Mouse (Mus musculus): Measurements from ENCODE around the gene Gnptab. TPM values are rescaled to one million over a fixed set of nuclear protein-coding genes. Genes with fewer than 3 reads are reported as not detected.

The Gnptab gene
- polyA plus RNA-seq, 1 experiment from 2014 or later, result 9.2 TPM

- Histone ChIP-seq H3K4me3 (ENCODE audit: low read depth, low read length) (no peak overlapping the region), H3K4me2 (ENCODE audit: low read depth, low read length) (no peak overlapping the region), H3K36me3 (ENCODE audit: control insufficient read depth, insufficient read depth, low read length) (peaks cover 16% of the 10 kb centered on the region), H3K9ac (ENCODE audit: low read depth, low read length) (no peak overlapping the region), H3K27ac (replicated peaks; ENCODE audit: low read depth, low read length) (no peak overlapping the region), H3K9me3 (ENCODE audit: control insufficient read depth, low read length) (no peaks in the 10 kb centered on the region), H3K4me1 (ENCODE audit: control insufficient read depth, insufficient read depth, low read length) (no peaks in the 10 kb centered on the region), H3K27me3 (replicated peaks; ENCODE audit: control insufficient read depth, insufficient read depth, low read length) (no peaks in the 10 kb centered on the region)
- 81% methylated on average over 17 of the region's 17 CpGs for WGBS
- ATAC-seq (ENCODE audit: low read depth) (no peak), DNase-seq (ENCODE audit: low spot score) (no peak)
Measured at GRCm38 (mm10) chr10:88412290-88412995, 33.5 kb downstream of the Gnptab start.

- Histone ChIP-seq H3K36me3 (ENCODE audit: control insufficient read depth, insufficient read depth, low read length) (peaks cover 32% of the 10 kb centered on the region), H3K27me3 (replicated peaks; ENCODE audit: control insufficient read depth, insufficient read depth, low read length) (no peaks in the 10 kb centered on the region), H3K9ac (ENCODE audit: low read depth, low read length) (no peak overlapping the region), H3K4me3 (ENCODE audit: low read depth, low read length) (no peak overlapping the region), H3K9me3 (ENCODE audit: control insufficient read depth, low read length) (no peaks in the 10 kb centered on the region), H3K4me1 (ENCODE audit: control insufficient read depth, insufficient read depth, low read length) (no peaks in the 10 kb centered on the region), H3K27ac (replicated peaks; ENCODE audit: low read depth, low read length) (no peak overlapping the region), H3K4me2 (ENCODE audit: low read depth, low read length) (no peak overlapping the region)
- DNase-seq (ENCODE audit: low spot score), result no peak
- WGBS, result 87% methylated on average over 5 of the region's 5 CpGs
- no peak for ATAC-seq (ENCODE audit: low read depth)
Measured at GRCm38 (mm10) chr10:88417686-88418085, 38.8 kb downstream of the Gnptab start.

GRCm38 (mm10) chr10:88420141-88420541 is 41.2 kb downstream of the Gnptab start:
- 73% methylated on average over 11 of the region's 11 CpGs for WGBS
- no peak overlapping the region for H3K9ac ChIP-seq (ENCODE audit: low read depth, low read length)
- H3K9me3 ChIP-seq (ENCODE audit: control insufficient read depth, low read length), result no peaks in the 10 kb centered on the region
- DNase-seq (ENCODE audit: low spot score) (no peak), ATAC-seq (ENCODE audit: low read depth) (no peak)
- H3K27me3 ChIP-seq (replicated peaks; ENCODE audit: control insufficient read depth, insufficient read depth, low read length), result no peaks in the 10 kb centered on the region
- no peak overlapping the region for H3K4me2 ChIP-seq (ENCODE audit: low read depth, low read length)
- peaks cover 39% of the 10 kb centered on the region for H3K36me3 ChIP-seq (ENCODE audit: control insufficient read depth, insufficient read depth, low read length)
- no peak overlapping the region for H3K27ac ChIP-seq (replicated peaks; ENCODE audit: low read depth, low read length)
- no peak overlapping the region for H3K4me3 ChIP-seq (ENCODE audit: low read depth, low read length)
- no peaks in the 10 kb centered on the region for H3K4me1 ChIP-seq (ENCODE audit: control insufficient read depth, insufficient read depth, low read length)

- Histone ChIP-seq H3K4me1 (ENCODE audit: control insufficient read depth, insufficient read depth, low read length) (no peaks in the 10 kb centered on the region), H3K9ac (ENCODE audit: low read depth, low read length) (no peak overlapping the region), H3K36me3 (ENCODE audit: control insufficient read depth, insufficient read depth, low read length) (peaks cover 32% of the 10 kb centered on the region), H3K27me3 (replicated peaks; ENCODE audit: control insufficient read depth, insufficient read depth, low read length) (no peaks in the 10 kb centered on the region), H3K4me2 (ENCODE audit: low read depth, low read length) (no peak overlapping the region), H3K9me3 (ENCODE audit: control insufficient read depth, low read length) (no peaks in the 10 kb centered on the region), H3K4me3 (ENCODE audit: low read depth, low read length) (no peak overlapping the region), H3K27ac (replicated peaks; ENCODE audit: low read depth, low read length) (no peak overlapping the region)
- WGBS, result 92% methylated on average over 19 of the region's 19 CpGs
- DNase-seq (ENCODE audit: low spot score), result no peak
- no peak for ATAC-seq (ENCODE audit: low read depth)
Measured at GRCm38 (mm10) chr10:88420655-88421435, 41.9 kb downstream of the Gnptab start.

GRCm38 (mm10) chr10:88426158-88426816 is 47.4 kb downstream of the Gnptab start:
- peak; percentile 87 for DNase-seq (ENCODE audit: low spot score)
- no peak overlapping the region for H3K27ac ChIP-seq (replicated peaks; ENCODE audit: low read depth, low read length)
- no peak overlapping the region for H3K4me2 ChIP-seq (ENCODE audit: low read depth, low read length)
- H3K9me3 ChIP-seq (ENCODE audit: control insufficient read depth, low read length), result no peaks in the 10 kb centered on the region
- WGBS, result 88% methylated on average over 2 of the region's 2 CpGs
- peaks cover 52% of the 10 kb centered on the region for H3K36me3 ChIP-seq (ENCODE audit: control insufficient read depth, insufficient read depth, low read length)
- ATAC-seq (ENCODE audit: low read depth), result peak; percentile 76; the same call in 1 of the 2 replicates
- H3K9ac ChIP-seq (ENCODE audit: low read depth, low read length), result no peak overlapping the region
- no peaks in the 10 kb centered on the region for H3K27me3 ChIP-seq (replicated peaks; ENCODE audit: control insufficient read depth, insufficient read depth, low read length)
- no peak overlapping the region for H3K4me3 ChIP-seq (ENCODE audit: low read depth, low read length)
- no peaks in the 10 kb centered on the region for H3K4me1 ChIP-seq (ENCODE audit: control insufficient read depth, insufficient read depth, low read length)

GRCm38 (mm10) chr10:88426896-88427295 is 48.0 kb downstream of the Gnptab start:
- DNase-seq (ENCODE audit: low spot score) (no peak), ATAC-seq (ENCODE audit: low read depth) (0 out of 2 replicates have a peak, but pooled peaks have one; percentile 26)
- no peaks in the 10 kb centered on the region for H3K27me3 ChIP-seq (replicated peaks; ENCODE audit: control insufficient read depth, insufficient read depth, low read length)
- H3K27ac ChIP-seq (replicated peaks; ENCODE audit: low read depth, low read length), result no peak overlapping the region
- H3K9me3 ChIP-seq (ENCODE audit: control insufficient read depth, low read length), result no peaks in the 10 kb centered on the region
- no peaks in the 10 kb centered on the region for H3K4me1 ChIP-seq (ENCODE audit: control insufficient read depth, insufficient read depth, low read length)
- H3K36me3 ChIP-seq (ENCODE audit: control insufficient read depth, insufficient read depth, low read length), result peaks cover 53% of the 10 kb centered on the region
- H3K9ac ChIP-seq (ENCODE audit: low read depth, low read length), result no peak overlapping the region
- no peak overlapping the region for H3K4me2 ChIP-seq (ENCODE audit: low read depth, low read length)
- H3K4me3 ChIP-seq (ENCODE audit: low read depth, low read length), result no peak overlapping the region
- WGBS, result 56% methylated on average over 5 of the region's 5 CpGs

- peaks cover 49% of the 10 kb centered on the region for H3K36me3 ChIP-seq (ENCODE audit: control insufficient read depth, insufficient read depth, low read length)
Measured at GRCm38 (mm10) chr10:88427998-88428397, 49.1 kb downstream of the Gnptab start.

GRCm38 (mm10) chr10:88441224-88441623 is 62.3 kb downstream of the Gnptab start:
- Histone ChIP-seq H3K9ac (ENCODE audit: low read depth, low read length) (no peak overlapping the region), H3K27ac (replicated peaks; ENCODE audit: low read depth, low read length) (no peak overlapping the region), H3K9me3 (ENCODE audit: control insufficient read depth, low read length) (peaks cover 4% of the 10 kb centered on the region; the same call in 1 of the 2 replicates), H3K36me3 (ENCODE audit: control insufficient read depth, insufficient read depth, low read length) (peaks cover 50% of the 10 kb centered on the region), H3K4me3 (ENCODE audit: low read depth, low read length) (no peak overlapping the region), H3K4me2 (ENCODE audit: low read depth, low read length) (no peak overlapping the region), H3K27me3 (replicated peaks; ENCODE audit: control insufficient read depth, insufficient read depth, low read length) (no peaks in the 10 kb centered on the region), H3K4me1 (ENCODE audit: control insufficient read depth, insufficient read depth, low read length) (no peaks in the 10 kb centered on the region)
- WGBS, result 84% methylated on average over 6 of the region's 6 CpGs
- ATAC-seq (ENCODE audit: low read depth) (no peak), DNase-seq (ENCODE audit: low spot score) (no peak)

More at GRCm38 (mm10) chr10:88427998-88428397, 49.1 kb downstream of the Gnptab start:
- Histone ChIP-seq H3K9me3 (ENCODE audit: control insufficient read depth, low read length) (no peaks in the 10 kb centered on the region), H3K27ac (replicated peaks; ENCODE audit: low read depth, low read length) (no peak overlapping the region), H3K27me3 (replicated peaks; ENCODE audit: control insufficient read depth, insufficient read depth, low read length) (no peaks in the 10 kb centered on the region), H3K4me2 (ENCODE audit: low read depth, low read length) (no peak overlapping the region), H3K4me1 (ENCODE audit: control insufficient read depth, insufficient read depth, low read length) (no peaks in the 10 kb centered on the region), H3K9ac (ENCODE audit: low read depth, low read length) (no peak overlapping the region), H3K4me3 (ENCODE audit: low read depth, low read length) (no peak overlapping the region)
- DNase-seq (ENCODE audit: low spot score), result no peak
- 89% methylated on average over 6 of the region's 6 CpGs for WGBS
- ATAC-seq (ENCODE audit: low read depth), result no peak

Measured in embryonic facial prominence, embryonic 14.5 days (tissue).